Comparison of ENCODE assay signal across 19 mouse cellular contexts in genomic region chr1:153909213-153909962, GRCm38 (mm10). TPM values are rescaled to one million over a fixed set of nuclear protein-coding genes. Genes with fewer than 3 reads are reported as not detected.
A peak's percentile ranks its signal among the peaks of the same experiment; 100 is the strongest.
DNase-seq lines count a peak whose midpoint lies in the region; ATAC-seq and TF ChIP-seq lines count a peak whose summit lies in the region.
"Had no signal": no experiment of that assay in that cellular context is flagged by ENCODE, and none has a peak within 500 bp of the region (broad histone marks: within the 10 kb centered on the region; RNA-seq: fewer than 3 reads in every experiment).

No protein-coding gene starts in this region.

- peak; percentile 61 for DNase-seq in kidney, postnatal 10 days
- no peak for DNase-seq in kidney, adult 8-10 months
- peak; percentile 37 for DNase-seq in lung, postnatal 10 days
- no peak for DNase-seq in lung, adult 2 months
- DNase-seq in adrenal gland, postnatal 14 days = no peak
- DNase-seq in layer of hippocampus, adult 11-12 months (ENCODE audit: low spot score) = no peak
- DNase-seq: adrenal gland, postnatal 10 days; cerebellum, adult 11 months; gastrocnemius, postnatal 36 days; layer of hippocampus, adult 9-11 months; right cerebral cortex, postnatal 14 days had no signal

- ATAC-seq in megakaryocyte progenitor cell, adult 5-6 weeks (replicated peaks; ENCODE audit: poor library complexity) = peak; percentile 75
- ATAC-seq: forebrain, embryonic 15.5 days had no signal

- TF ChIP-seq POLR2A in lung, adult 2 months (IDR thresholded peaks at IDR 0.05; ENCODE audit: borderline replicate concordance, extremely low read depth, low read depth, low read length) = no peak
- TF ChIP-seq POLR2A in bone marrow macrophage, adult 2 months (IDR thresholded peaks at IDR 0.05; ENCODE audit: borderline replicate concordance, low read depth, low read length) = no peak

- TF ChIP-seq CTCF in lung, adult 2 months (IDR thresholded peaks at IDR 0.05; ENCODE audit: insufficient read depth, low read length) = no peak
- TF ChIP-seq CTCF in bone marrow macrophage, adult 2 months (IDR thresholded peaks at IDR 0.05; ENCODE audit: low read depth, low read length) = no peak

- 65% methylated on average over 10 of the region's 10 CpGs for WGBS in lung, adult 2 months

- H3K4me3 ChIP-seq in lung, adult 2 months (replicated peaks; ENCODE audit: extremely low read depth, low read depth, low read length) = no peak overlapping the region
- no peak overlapping the region for H3K4me3 ChIP-seq in bone marrow macrophage, adult 2 months (ENCODE audit: insufficient read depth, low read length)
- H3K4me3 ChIP-seq: forebrain, embryonic 15.5 days; limb, embryonic 10.5 days; midbrain, embryonic 12.5 days; neural tube, embryonic 13.5 days had no signal

- peak overlapping the region; percentile 54 for H3K27ac ChIP-seq in bone marrow macrophage, adult 2 months (ENCODE audit: insufficient read depth, low read depth, low read length)
- H3K27ac ChIP-seq: forebrain, embryonic 15.5 days; limb, embryonic 10.5 days; midbrain, embryonic 12.5 days; neural tube, embryonic 13.5 days had no signal

- H3K4me1 ChIP-seq in lung, adult 2 months (ENCODE audit: control insufficient read depth, insufficient read depth, low read length) = peaks cover 2% of the 10 kb centered on the region; the same call in 1 of the 2 replicates
- H3K4me1 ChIP-seq in bone marrow macrophage, adult 2 months (ENCODE audit: control insufficient read depth, insufficient read depth, low read length) = peaks cover 23% of the 10 kb centered on the region
- H3K4me1 ChIP-seq: forebrain, embryonic 15.5 days; limb, embryonic 10.5 days; midbrain, embryonic 12.5 days; neural tube, embryonic 13.5 days had no signal

RNA-seq across cellular contexts. Expression of gene Teddm2, which starts 9.4 kb away (rescaled TPM):
- polyA plus RNA-seq in lung, adult 2 months (2012; rRNA removed) = 0.43 and 0.44 TPM in 2 replicates
- polyA plus RNA-seq in bone marrow macrophage, adult 2 months (2012; ENCODE audit: insufficient read depth, insufficient read length, missing spikeins) = 0.35 and 0.60 TPM in 2 replicates
- 0.05 and 0.10 TPM in 2 replicates for total RNA-seq in megakaryocyte progenitor cell, adult 5-6 weeks (2015)
- total RNA-seq in megakaryocyte progenitor cell, adult 5-6 weeks (2017) = 0.24 TPM in 1 of 2 replicates, not detected in the other
- total RNA-seq in adrenal gland, postnatal 14 days (2021) = 0.26 and 0.53 TPM in 2 replicates

RNA-seq across cellular contexts. Expression of gene Glul, which starts 9.6 kb away (rescaled TPM):
- polyA plus RNA-seq in lung, adult 2 months (2012; rRNA removed) = 190 and 219 TPM in 2 replicates
- polyA plus RNA-seq in bone marrow macrophage, adult 2 months (2012; ENCODE audit: insufficient read depth, insufficient read length, missing spikeins) = 261 and 292 TPM in 2 replicates
- 32.1 and 35.2 TPM in 2 replicates for total RNA-seq in megakaryocyte progenitor cell, adult 5-6 weeks (2015)
- total RNA-seq in megakaryocyte progenitor cell, adult 5-6 weeks (2017) = 46.2 and 55.2 TPM in 2 replicates
- total RNA-seq in adrenal gland, postnatal 14 days (2021) = 950 and 1,478 TPM in 2 replicates

RNA-seq across cellular contexts. Expression of gene Teddm1a, which starts 17.8 kb away (rescaled TPM):
- not detected in 2 replicates for polyA plus RNA-seq in lung, adult 2 months (2012; rRNA removed)
- polyA plus RNA-seq in bone marrow macrophage, adult 2 months (2012; ENCODE audit: insufficient read depth, insufficient read length, missing spikeins) = not detected in 2 replicates
- not detected in 2 replicates for total RNA-seq in megakaryocyte progenitor cell, adult 5-6 weeks (2015)
- total RNA-seq in megakaryocyte progenitor cell, adult 5-6 weeks (2017) = not detected in 2 replicates
- not detected in 2 replicates for total RNA-seq in adrenal gland, postnatal 14 days (2021)
- total RNA-seq: adrenal gland, postnatal 10 days; gastrocnemius, postnatal 36 days had no signal
- polyA plus RNA-seq: embryonic facial prominence, embryonic 11.5 days; forebrain, embryonic 15.5 days; heart, embryonic 16.5 days; limb, embryonic 10.5 days; midbrain, embryonic 12.5 days; neural tube, embryonic 13.5 days had no signal

RNA-seq across cellular contexts. Expression of gene Teddm1b, which starts 35.2 kb away (rescaled TPM):
- polyA plus RNA-seq in lung, adult 2 months (2012; rRNA removed) = not detected in 2 replicates
- not detected in 2 replicates for polyA plus RNA-seq in bone marrow macrophage, adult 2 months (2012; ENCODE audit: insufficient read depth, insufficient read length, missing spikeins)
- total RNA-seq in megakaryocyte progenitor cell, adult 5-6 weeks (2015) = not detected in 2 replicates
- total RNA-seq in megakaryocyte progenitor cell, adult 5-6 weeks (2017) = not detected in 2 replicates
- not detected in 2 replicates for total RNA-seq in adrenal gland, postnatal 14 days (2021)
- total RNA-seq: adrenal gland, postnatal 10 days; gastrocnemius, postnatal 36 days had no signal

Comparison
In these comparisons a context has a peak if more than half of its experiments do, and no peak if none do; other contexts are left out.
1. DNase-seq: peak in kidney, postnatal 10 days (single experiment) and lung, postnatal 10 days (single experiment); none in kidney, adult 8-10 months (0 of 2), lung, adult 2 months (single experiment), adrenal gland, postnatal 14 days (single experiment) and layer of hippocampus, adult 11-12 months (single experiment).
2. RNA of gene Glul, which starts 9.6 kb away (total RNA-seq): 950 to 1,478 TPM in adrenal gland, postnatal 14 days; 32.1 to 55.2 TPM in megakaryocyte progenitor cell, adult 5-6 weeks; every median in the first group is over 10 times any median in the second.